Comparison of ENCODE assay signal across 27 mouse cellular contexts in genomic region chr4:30133011-30133410, GRCm38 (mm10).
DNase-seq lines count a peak whose midpoint lies in the region; ATAC-seq and TF ChIP-seq lines count a peak whose summit lies in the region.
"Had no signal": no experiment of that assay in that cellular context is flagged by ENCODE, and none has a peak within 500 bp of the region (broad histone marks: within the 10 kb centered on the region; RNA-seq: fewer than 3 reads in every experiment).

No protein-coding gene starts in this region.

- H3K9me3 ChIP-seq in hindbrain, embryonic 14.5 days (ENCODE audit: control insufficient read depth, low read length): 0 out of 2 replicates have a peak, but pooled peaks cover 5% of the 10 kb centered on the region
- H3K9me3 ChIP-seq in hindbrain, embryonic 12.5 days (replicated peaks): no peaks in the 10 kb centered on the region
- H3K9me3 ChIP-seq in forebrain, postnatal 0 days (ENCODE audit: low read length): no peaks in the 10 kb centered on the region
- H3K9me3 ChIP-seq: embryonic facial prominence, embryonic 12.5 days; heart, embryonic 12.5 days; hindbrain, embryonic 15.5 days; intestine, embryonic 15.5 days; limb, embryonic 10.5 days; limb, embryonic 15.5 days; liver, embryonic 13.5 days; megakaryocyte, embryonic 14.5 days; midbrain, embryonic 12.5 days; stomach, embryonic 15.5 days had no signal

- no peaks in the 10 kb centered on the region for H3K27me3 ChIP-seq in hindbrain, embryonic 14.5 days (ENCODE audit: control insufficient read depth, insufficient read depth, low read length)
- no peaks in the 10 kb centered on the region for H3K27me3 ChIP-seq in hindbrain, embryonic 12.5 days
- H3K27me3 ChIP-seq in forebrain, postnatal 0 days (ENCODE audit: insufficient read depth, low read length): no peaks in the 10 kb centered on the region
- H3K27me3 ChIP-seq: embryonic facial prominence, embryonic 12.5 days; heart, embryonic 12.5 days; hindbrain, embryonic 15.5 days; intestine, embryonic 15.5 days; limb, embryonic 15.5 days; liver, embryonic 13.5 days; megakaryocyte, embryonic 14.5 days; midbrain, embryonic 12.5 days; stomach, embryonic 15.5 days had no signal

- no peak overlapping the region for H3K9ac ChIP-seq in hindbrain, embryonic 14.5 days
- H3K9ac ChIP-seq in hindbrain, embryonic 12.5 days: no peak overlapping the region
- no peak overlapping the region for H3K9ac ChIP-seq in forebrain, postnatal 0 days
- H3K9ac ChIP-seq: embryonic facial prominence, embryonic 12.5 days; heart, embryonic 12.5 days; hindbrain, embryonic 15.5 days; intestine, embryonic 15.5 days; limb, embryonic 15.5 days; liver, embryonic 13.5 days; midbrain, embryonic 12.5 days; stomach, embryonic 15.5 days had no signal

- H3K4me2 ChIP-seq in hindbrain, embryonic 14.5 days (replicated peaks): no peak overlapping the region
- no peak overlapping the region for H3K4me2 ChIP-seq in hindbrain, embryonic 12.5 days (replicated peaks)
- H3K4me2 ChIP-seq in forebrain, postnatal 0 days (ENCODE audit: low read depth): no peak overlapping the region
- H3K4me2 ChIP-seq: embryonic facial prominence, embryonic 12.5 days; heart, embryonic 12.5 days; hindbrain, embryonic 15.5 days; intestine, embryonic 15.5 days; limb, embryonic 15.5 days; liver, embryonic 13.5 days; midbrain, embryonic 12.5 days; stomach, embryonic 15.5 days had no signal

- no peak for TF ChIP-seq CTCF in brain, embryonic 14.5 days (IDR thresholded peaks at IDR 0.05; ENCODE audit: borderline replicate concordance, extremely low read depth, insufficient read depth, insufficient read length)
- no peak for TF ChIP-seq CTCF in forebrain, postnatal 0 days (IDR thresholded peaks at IDR 0.05; ENCODE audit: low read depth)

- ATAC-seq in hindbrain, embryonic 14.5 days (ENCODE audit: low FRiP score): no peak
- ATAC-seq in hindbrain, embryonic 12.5 days (ENCODE audit: low FRiP score): no peak
- ATAC-seq in forebrain, postnatal 0 days: no peak
- ATAC-seq: intestine, embryonic 15.5 days; lung, postnatal 0 days had no signal

- H3K4me3 ChIP-seq in hindbrain, embryonic 14.5 days (replicated peaks; ENCODE audit: low read length): no peak overlapping the region
- no peak overlapping the region for H3K4me3 ChIP-seq in hindbrain, embryonic 12.5 days
- no peak overlapping the region for H3K4me3 ChIP-seq in forebrain, postnatal 0 days (ENCODE audit: low read depth, low read length)
- H3K4me3 ChIP-seq: embryonic facial prominence, embryonic 12.5 days; heart, adult 2 months; heart, embryonic 12.5 days; hindbrain, embryonic 15.5 days; intestine, embryonic 15.5 days; limb, embryonic 10.5 days; limb, embryonic 15.5 days; liver, embryonic 13.5 days; megakaryocyte, embryonic 14.5 days; midbrain, embryonic 12.5 days; stomach, embryonic 15.5 days had no signal

- DNase-seq in cerebellum, postnatal 25 days: peak; percentile 23 to 53
- no peak for DNase-seq in cerebellum, adult 9-11 months
- peak; percentile 27 for DNase-seq in hindbrain, embryonic 14.5 days (ENCODE audit: low spot score)
- peak; percentile 71 for DNase-seq in brain, embryonic 14.5 days (ENCODE audit: low read depth)
- peak; percentile 1 for DNase-seq in forebrain, postnatal 0 days
- DNase-seq: adrenal gland, postnatal 25 days; B cell, adult 2 months; heart, adult 2 months; heart, postnatal 4 days; kidney, adult 2 months; kidney, postnatal 4 days; liver, embryonic 13.5 days; lung, adult 18-20 months; lung, postnatal 4 days; right cerebral cortex, postnatal 25 days had no signal

- H3K27ac ChIP-seq in hindbrain, embryonic 14.5 days: no peak overlapping the region
- no peak overlapping the region for H3K27ac ChIP-seq in hindbrain, embryonic 12.5 days
- H3K27ac ChIP-seq in forebrain, postnatal 0 days (ENCODE audit: low read depth, low read length): no peak overlapping the region
- H3K27ac ChIP-seq: embryonic facial prominence, embryonic 12.5 days; heart, adult 2 months; hindbrain, embryonic 15.5 days; intestine, embryonic 15.5 days; kidney, postnatal 0 days; limb, embryonic 10.5 days; limb, embryonic 15.5 days; liver, embryonic 13.5 days; midbrain, embryonic 12.5 days; stomach, embryonic 15.5 days had no signal

- H3K36me3 ChIP-seq in hindbrain, embryonic 14.5 days (replicated peaks; ENCODE audit: control insufficient read depth, insufficient read depth): no peaks in the 10 kb centered on the region
- H3K36me3 ChIP-seq in hindbrain, embryonic 12.5 days: no peaks in the 10 kb centered on the region
- no peaks in the 10 kb centered on the region for H3K36me3 ChIP-seq in forebrain, postnatal 0 days (ENCODE audit: insufficient read depth)
- H3K36me3 ChIP-seq: embryonic facial prominence, embryonic 12.5 days; heart, embryonic 12.5 days; hindbrain, embryonic 15.5 days; intestine, embryonic 15.5 days; limb, embryonic 10.5 days; limb, embryonic 15.5 days; liver, embryonic 13.5 days; midbrain, embryonic 12.5 days; stomach, embryonic 15.5 days had no signal

- H3K4me1 ChIP-seq in hindbrain, embryonic 14.5 days (replicated peaks; ENCODE audit: control insufficient read depth, insufficient read depth, low read length): no peaks in the 10 kb centered on the region
- H3K4me1 ChIP-seq in hindbrain, embryonic 12.5 days: no peaks in the 10 kb centered on the region
- H3K4me1 ChIP-seq in forebrain, postnatal 0 days (ENCODE audit: insufficient read depth): no peaks in the 10 kb centered on the region
- H3K4me1 ChIP-seq: embryonic facial prominence, embryonic 12.5 days; heart, embryonic 12.5 days; hindbrain, embryonic 15.5 days; intestine, embryonic 15.5 days; limb, embryonic 10.5 days; limb, embryonic 15.5 days; liver, embryonic 13.5 days; megakaryocyte, embryonic 14.5 days; midbrain, embryonic 12.5 days; stomach, embryonic 15.5 days had no signal

- no peak for TF ChIP-seq POLR2A in brain, embryonic 14.5 days (IDR thresholded peaks at IDR 0.05; ENCODE audit: borderline replicate concordance, extremely low read depth, insufficient read depth, insufficient read length, poor library complexity, severe bottlenecking)
